Mouse (Mus musculus) testis, postnatal 14 days (tissue): ENCODE measurements around the gene Grm5.

Source experiments
- DNase-seq: peaks from one replicate; pipeline ENCODE4 v3.0.0; 2021; ENCODE audit warnings: low spot score

The Grm5 gene

GRCm38 (mm10) chr7:87583868-87584267, at the start of gene Grm5:
TSS of gene Grm5 (plus strand) at chr7:87584168.
- DNase-seq, result no peak

GRCm38 (mm10) chr7:87539031-87539430, 44.9 kb upstream of the Grm5 start:
- no peak for DNase-seq

GRCm38 (mm10) chr7:87565300-87565699, 18.7 kb upstream of the Grm5 start:
- DNase-seq, result no peak

DNA sequence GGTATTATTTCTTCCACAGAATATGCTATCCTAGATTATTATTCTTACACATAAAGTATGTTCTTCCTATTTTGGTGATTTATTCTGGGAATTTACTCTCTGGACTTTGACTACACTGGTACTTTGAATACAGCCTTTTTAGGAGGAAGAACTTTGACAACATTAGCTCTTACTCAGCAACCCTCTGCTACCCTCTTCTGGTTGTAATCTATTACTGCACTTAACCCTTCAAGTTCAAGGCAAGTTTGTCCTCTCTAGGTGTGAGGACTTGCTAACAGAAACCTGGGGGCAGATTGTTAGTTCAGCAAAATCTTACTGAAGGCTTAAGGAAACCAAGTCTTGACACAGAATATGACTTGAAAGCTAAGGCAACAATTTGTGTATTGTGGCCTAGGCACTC, 17.5 kb upstream of the Grm5 start:
- no peak for DNase-seq

DNA sequence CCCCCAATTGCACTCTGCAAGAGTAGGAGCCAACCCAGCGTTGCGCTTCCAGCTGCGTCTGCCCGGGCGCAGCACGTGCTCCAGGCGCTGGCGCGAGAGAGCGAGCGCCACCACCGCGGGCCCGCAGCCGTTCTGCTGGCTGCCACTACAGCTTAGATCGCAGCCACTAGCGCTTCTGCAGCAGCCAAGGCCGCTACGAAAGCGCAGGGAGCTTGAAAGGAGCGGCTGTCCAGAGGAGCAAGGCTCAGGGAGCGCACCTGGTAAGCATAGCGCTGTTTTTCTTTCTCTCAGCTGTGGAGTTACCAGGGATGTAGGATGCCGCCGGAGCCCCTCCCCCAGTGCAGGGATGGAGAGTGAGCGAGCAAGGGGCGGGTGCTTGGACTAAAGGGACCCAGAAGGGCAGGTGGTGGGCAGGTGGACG, 323 bp downstream of the Grm5 start:
- DNase-seq, result peak; percentile 7

GRCm38 (mm10) chr7:87586271-87586937, 2.4 kb downstream of the Grm5 start:
- DNase-seq, result no peak

DNA sequence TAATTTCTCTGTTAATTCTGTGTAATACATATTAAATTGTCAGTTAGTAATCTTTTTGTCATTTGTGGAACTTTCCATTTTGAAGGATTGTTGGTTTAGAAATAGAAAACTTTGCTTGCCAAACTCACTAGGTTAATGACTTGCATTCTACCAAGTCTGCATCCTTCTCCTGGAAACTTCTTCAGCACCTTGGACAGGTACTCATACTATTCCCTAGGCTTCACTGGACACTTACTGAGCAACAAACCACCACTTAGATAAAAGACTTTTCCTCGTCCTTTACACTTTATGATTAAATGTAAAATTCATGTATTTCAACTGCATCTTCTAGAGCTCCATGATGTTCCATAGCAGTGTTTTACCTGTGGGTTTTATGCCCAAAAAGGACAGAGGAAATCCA, 4.0 kb downstream of the Grm5 start:
- no peak for DNase-seq

DNA sequence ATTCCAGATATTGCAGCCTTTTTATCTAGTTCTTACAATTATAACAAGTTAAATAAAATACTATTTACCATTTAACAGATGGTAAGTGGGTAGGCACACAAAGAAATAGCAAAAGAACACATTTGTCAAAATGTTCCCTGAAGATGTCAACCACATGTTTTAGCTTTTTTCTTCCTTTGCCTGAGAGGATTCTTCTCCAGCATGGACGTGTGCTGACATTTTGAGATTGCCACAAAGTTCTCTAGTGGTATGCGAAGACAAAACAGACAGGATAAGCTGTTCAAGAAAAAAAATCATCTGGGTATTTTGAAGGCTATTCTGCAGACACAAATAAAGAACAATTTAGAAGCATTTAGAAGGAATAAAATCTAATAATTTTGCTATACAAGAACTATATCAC, 42.3 kb downstream of the Grm5 start:
- DNase-seq, result no peak

GRCm38 (mm10) chr7:87635530-87635929, 51.6 kb downstream of the Grm5 start:
- no peak for DNase-seq

DNA sequence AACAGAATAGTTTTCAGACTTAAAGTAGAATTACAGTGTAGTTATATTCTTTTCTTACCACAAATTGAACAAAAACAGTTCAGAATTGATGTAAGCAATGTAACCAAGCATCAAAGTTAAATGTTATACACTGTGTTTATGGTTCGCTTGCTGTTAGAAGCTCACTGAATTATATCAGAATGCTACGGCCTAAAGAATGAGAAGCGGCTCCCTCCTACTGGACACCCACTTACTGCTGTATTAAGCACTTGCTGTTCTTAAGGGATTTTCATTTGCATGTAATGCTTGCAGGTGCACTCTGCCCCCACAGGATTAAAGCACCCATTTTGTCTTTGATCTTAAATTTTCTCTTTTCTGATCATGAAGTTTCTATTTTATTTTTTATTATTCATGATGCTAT, 66.6 kb downstream of the Grm5 start:
- no peak for DNase-seq

- DNase-seq, result no peak
Measured at GRCm38 (mm10) chr7:87661794-87662193, 77.8 kb downstream of the Grm5 start.

GRCm38 (mm10) chr7:87664041-87664440, 80.1 kb downstream of the Grm5 start:
- DNase-seq, result no peak

DNA sequence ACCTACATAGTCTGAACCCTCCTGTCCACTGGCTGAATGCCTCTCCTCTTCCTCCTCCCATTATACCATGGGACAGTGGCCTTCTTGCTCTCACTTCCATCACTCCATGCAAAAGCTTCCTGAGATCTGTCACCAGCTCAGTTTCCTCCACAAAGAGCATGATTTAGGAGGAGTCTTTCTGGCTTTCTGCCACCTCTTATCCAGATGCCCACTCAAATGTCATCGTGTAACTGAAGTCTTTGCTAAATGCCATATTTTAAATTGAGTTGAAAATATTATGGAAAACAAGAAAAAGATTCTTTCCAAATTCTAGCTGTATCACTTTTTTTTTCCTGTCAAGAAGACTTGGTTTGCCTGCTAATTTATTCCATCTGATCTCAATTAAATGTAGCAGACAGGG, 132.4 kb downstream of the Grm5 start:
- no peak for DNase-seq

DNA sequence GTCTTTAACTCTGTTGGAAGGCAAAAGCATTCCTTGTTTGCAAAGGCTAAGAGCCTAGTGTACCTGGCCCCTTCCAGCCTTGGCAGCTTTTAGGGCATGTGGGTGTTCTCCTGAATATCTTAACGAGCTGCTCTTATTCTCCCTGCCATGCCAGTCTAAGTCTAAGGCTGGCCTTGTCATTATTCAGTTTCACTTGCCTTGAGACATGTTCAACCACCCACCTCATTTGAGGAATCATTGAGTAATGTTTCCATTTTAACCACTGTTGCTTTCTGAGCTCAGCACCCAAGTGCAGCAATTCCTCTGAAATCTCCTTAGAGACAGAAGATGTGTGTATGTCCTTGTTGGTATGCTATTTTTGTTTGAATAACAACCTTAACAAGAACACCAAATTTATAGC, 134.7 kb downstream of the Grm5 start:
- DNase-seq, result no peak

DNA sequence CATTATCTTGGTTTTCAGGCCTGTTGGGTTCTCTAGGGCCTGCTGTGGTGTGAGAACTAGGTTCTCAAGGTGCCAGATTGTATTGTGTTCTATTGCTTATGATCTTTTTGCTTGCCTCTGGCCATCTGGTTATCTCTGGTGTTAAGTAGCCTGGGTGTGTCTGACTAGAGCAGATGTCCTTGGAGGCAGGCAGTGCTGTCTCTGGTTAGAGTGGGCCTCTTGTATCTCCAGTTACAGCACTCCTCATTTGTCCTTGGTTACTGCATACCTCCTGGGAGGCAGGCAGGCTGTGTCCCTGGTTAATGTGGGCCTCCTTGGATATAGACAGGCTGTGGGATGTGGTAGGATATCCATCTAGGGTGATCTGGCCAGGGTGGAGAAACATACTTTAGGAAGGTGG, 150.5 kb downstream of the Grm5 start:
- no peak for DNase-seq

GRCm38 (mm10) chr7:87761945-87762344, 178.0 kb downstream of the Grm5 start:
- DNase-seq, result no peak

DNA sequence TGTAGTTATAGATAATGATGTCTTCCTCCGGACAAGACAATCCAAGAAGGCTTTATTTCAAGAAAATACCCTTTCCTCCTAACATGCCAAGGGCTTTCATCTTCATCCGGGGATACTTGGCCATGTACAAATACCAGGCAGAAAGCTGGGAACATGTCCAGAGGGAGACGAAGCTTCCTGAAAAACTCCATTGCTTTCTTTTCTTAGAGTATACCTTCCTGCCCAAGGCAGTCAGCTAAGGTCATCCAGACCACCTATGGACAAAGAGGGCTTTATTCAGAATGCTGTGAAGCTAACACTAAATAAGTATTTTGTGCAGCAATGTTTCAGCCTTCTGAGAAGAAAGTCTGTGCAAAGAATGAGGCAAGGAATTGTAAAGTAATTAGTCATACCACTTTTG, 178.4 kb downstream of the Grm5 start:
- no peak for DNase-seq

DNA sequence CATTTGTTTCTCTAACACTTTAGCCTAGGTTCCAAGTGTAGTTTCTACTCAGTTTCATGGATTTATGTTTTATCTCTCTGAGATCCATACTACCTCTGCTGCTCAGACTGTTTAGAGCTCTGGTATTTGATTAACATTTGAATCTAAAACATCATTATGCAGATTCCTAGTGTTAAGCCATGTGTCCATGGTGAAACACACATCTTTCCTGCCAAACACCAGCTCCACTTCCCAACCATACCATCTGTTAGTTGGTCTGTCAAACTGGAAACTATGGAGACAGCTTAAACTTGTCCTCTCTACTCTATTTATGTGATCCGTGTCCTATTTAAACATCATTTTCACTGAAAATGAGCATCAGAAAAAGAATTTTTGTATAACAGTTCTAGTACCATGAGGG, 203.6 kb downstream of the Grm5 start:
- no peak for DNase-seq

DNA sequence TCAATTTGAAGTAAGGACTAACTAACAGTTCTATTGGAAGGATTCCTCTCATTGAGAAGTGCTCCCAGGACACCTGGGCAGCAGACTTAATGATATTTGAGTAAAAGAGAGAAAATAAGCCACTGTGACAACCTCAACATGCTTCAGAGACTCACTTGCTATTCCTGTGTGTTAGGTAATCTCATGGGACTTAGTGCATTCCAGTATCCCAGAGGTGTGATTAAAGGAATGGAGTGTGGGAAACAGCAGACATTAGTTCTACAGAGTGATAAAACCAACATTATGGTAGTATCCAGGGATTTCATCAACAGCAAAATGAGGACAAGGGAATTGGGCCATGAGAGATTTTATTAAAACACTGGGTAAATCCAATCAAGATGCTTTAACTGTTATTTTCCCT, 205.0 kb downstream of the Grm5 start:
- no peak for DNase-seq

GRCm38 (mm10) chr7:87793896-87794295, 209.9 kb downstream of the Grm5 start:
- no peak for DNase-seq

- DNase-seq, result no peak
Measured at GRCm38 (mm10) chr7:87824898-87825297, 240.9 kb downstream of the Grm5 start.

DNA sequence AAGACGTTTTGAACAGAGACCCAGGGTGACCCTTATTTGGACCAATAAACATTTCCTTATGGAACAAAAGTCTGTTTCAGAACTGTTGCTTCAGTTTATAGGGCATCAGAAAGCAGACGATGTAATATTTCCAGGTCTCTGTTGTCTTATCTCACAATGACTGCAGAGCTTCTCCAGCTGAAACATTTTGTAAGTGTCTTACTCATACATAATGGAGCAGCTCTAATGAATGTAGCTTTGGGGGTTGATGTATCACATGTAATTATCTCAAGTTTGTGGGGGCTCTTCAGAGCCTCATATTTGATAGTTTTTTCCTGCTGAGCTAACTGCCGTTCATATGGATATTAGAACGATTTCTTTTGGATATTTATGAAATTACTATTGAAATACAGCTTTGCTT, 250.7 kb downstream of the Grm5 start:
- DNase-seq, result no peak

DNA sequence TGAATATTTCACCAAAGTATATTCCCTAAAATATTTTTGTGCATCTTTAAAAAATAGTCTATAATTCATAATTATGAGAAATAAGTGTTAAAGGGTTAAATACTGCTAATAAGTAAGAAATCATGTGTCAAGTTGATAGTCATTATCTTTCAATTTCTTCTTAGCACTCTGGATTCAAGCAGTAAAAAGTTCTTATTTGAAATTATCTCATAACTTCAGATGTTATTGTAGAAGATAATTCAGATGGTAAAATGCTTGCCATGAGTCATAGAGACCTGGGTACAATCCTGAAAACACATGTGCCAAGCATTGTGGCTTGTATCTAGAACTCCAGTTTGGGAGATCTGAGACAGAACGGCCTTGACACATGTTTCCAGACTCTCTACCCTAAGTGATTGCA, 254.6 kb downstream of the Grm5 start:
- DNase-seq, result no peak

DNA sequence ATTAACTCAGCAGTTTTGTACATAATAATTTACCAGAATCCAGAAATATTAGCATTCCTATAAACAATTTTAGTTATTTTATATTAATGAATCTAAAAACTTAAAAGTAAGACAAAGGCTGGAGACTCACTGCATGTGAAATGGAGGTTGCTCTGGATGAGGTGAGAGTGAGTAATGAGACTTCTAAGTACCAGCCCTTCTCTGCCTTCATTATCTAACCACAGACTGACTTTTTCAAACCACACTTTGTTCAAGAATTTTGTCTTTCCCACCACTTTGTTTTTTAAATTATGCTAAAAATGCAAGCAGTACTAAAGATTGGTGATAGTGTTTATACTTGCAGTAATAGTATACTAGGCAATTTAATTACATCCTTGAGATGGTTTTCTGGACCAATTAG, 259.5 kb downstream of the Grm5 start:
- no peak for DNase-seq

DNA sequence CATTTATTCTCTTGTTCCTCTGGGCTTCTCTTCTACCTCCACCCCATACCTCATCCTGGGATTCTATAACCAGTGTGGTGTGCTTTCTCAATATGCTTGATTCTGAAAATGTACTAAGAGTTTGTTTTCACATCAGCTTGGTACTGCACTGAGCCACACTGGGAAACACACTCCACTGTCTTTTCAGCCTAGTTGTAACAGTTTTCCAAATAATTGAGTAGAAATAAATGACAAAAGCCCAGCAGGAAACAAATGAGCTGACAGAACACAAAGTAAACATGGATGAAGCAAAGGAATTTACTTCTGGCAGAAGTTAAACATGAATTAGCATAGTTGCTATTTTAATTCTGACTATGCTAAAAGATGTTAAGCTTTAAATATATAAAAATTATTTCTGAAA, 262.1 kb downstream of the Grm5 start:
- DNase-seq, result no peak
